Comparison of ENCODE assay signal across 8 mouse cellular contexts in genomic region chr9:107570016-107570415, GRCm38 (mm10). TPM values are rescaled to one million over a fixed set of nuclear protein-coding genes. Genes with fewer than 3 reads are reported as not detected.
DNase-seq lines count a peak whose midpoint lies in the region; ATAC-seq and TF ChIP-seq lines count a peak whose summit lies in the region.

No protein-coding gene starts in this region.

- H3K4me3 ChIP-seq in megakaryocyte, embryonic 14.5 days (replicated peaks): peak overlapping the region; percentile 96
- H3K4me3 ChIP-seq in forebrain, embryonic 13.5 days: peak overlapping the region; percentile 79
- H3K4me3 ChIP-seq in limb, embryonic 12.5 days (replicated peaks): peak overlapping the region; percentile 81
- H3K4me3 ChIP-seq in small intestine, adult 2 months (ENCODE audit: low read depth, low read length): peak overlapping the region; percentile 89

- TF ChIP-seq CTCF in small intestine, adult 2 months (IDR thresholded peaks at IDR 0.05; ENCODE audit: extremely low read depth, insufficient read length, insufficient replicate concordance, low read depth, low read length): no peak

- H3K4me2 ChIP-seq in forebrain, embryonic 13.5 days: peak overlapping the region; percentile 95
- H3K4me2 ChIP-seq in limb, embryonic 12.5 days: peak overlapping the region; percentile 96

- TF ChIP-seq POLR2A in small intestine, adult 2 months (IDR thresholded peaks at IDR 0.05; ENCODE audit: low read depth, low read length): no peak

- H3K4me1 ChIP-seq in megakaryocyte, embryonic 14.5 days: peaks cover 69% of the 10 kb centered on the region
- peaks cover 55% of the 10 kb centered on the region for H3K4me1 ChIP-seq in forebrain, embryonic 13.5 days
- peaks cover 40% of the 10 kb centered on the region for H3K4me1 ChIP-seq in limb, embryonic 12.5 days (replicated peaks)
- H3K4me1 ChIP-seq in small intestine, adult 2 months (ENCODE audit: control insufficient read depth, insufficient read depth, insufficient read length, low read length): peaks cover 34% of the 10 kb centered on the region

- H3K27me3 ChIP-seq in megakaryocyte, embryonic 14.5 days (replicated peaks): no peaks in the 10 kb centered on the region
- H3K27me3 ChIP-seq in forebrain, embryonic 13.5 days: no peaks in the 10 kb centered on the region
- no peaks in the 10 kb centered on the region for H3K27me3 ChIP-seq in limb, embryonic 12.5 days
- no peaks in the 10 kb centered on the region for H3K27me3 ChIP-seq in small intestine, adult 2 months (ENCODE audit: control insufficient read depth, insufficient read depth, low read length)

- DNase-seq in spleen, postnatal 14 days (ENCODE audit: low spot score in 2 of 2): no peak
- DNase-seq in layer of hippocampus, adult 9-11 months: no peak
- DNase-seq in frontal cortex, postnatal 10 days (ENCODE audit: low spot score in 2 of 2): no peak

- peak overlapping the region; percentile 87 for H3K27ac ChIP-seq in forebrain, embryonic 13.5 days
- peak overlapping the region; percentile 90 for H3K27ac ChIP-seq in limb, embryonic 12.5 days
- H3K27ac ChIP-seq in small intestine, adult 2 months (ENCODE audit: insufficient read depth, low read depth, low read length): peak overlapping the region; percentile 99

- H3K9ac ChIP-seq in forebrain, embryonic 13.5 days: peak overlapping the region; percentile 89
- H3K9ac ChIP-seq in limb, embryonic 12.5 days (replicated peaks): peak overlapping the region; percentile 88

- peaks cover 50% of the 10 kb centered on the region for H3K36me3 ChIP-seq in megakaryocyte, embryonic 14.5 days (replicated peaks; ENCODE audit: low read length)
- H3K36me3 ChIP-seq in forebrain, embryonic 13.5 days (ENCODE audit: poor library complexity, severe bottlenecking): peaks cover 60% of the 10 kb centered on the region
- H3K36me3 ChIP-seq in limb, embryonic 12.5 days: peaks cover 61% of the 10 kb centered on the region
- peaks cover 16% of the 10 kb centered on the region for H3K36me3 ChIP-seq in small intestine, adult 2 months (ENCODE audit: control insufficient read depth, insufficient read depth, low read length)

- ATAC-seq in megakaryocyte, adult 5-6 weeks (ENCODE audit: poor library complexity, severe bottlenecking): no peak
- no peak for ATAC-seq in forebrain, embryonic 13.5 days
- no peak for ATAC-seq in limb, embryonic 12.5 days (ENCODE audit: insufficient number of reproducible peaks, insufficient read depth, low FRiP score, low TSS enrichment, low read depth)

- WGBS in forebrain, embryonic 13.5 days: 46% methylated on average over 13 of the region's 13 CpGs
- WGBS in limb, embryonic 12.5 days: 48% methylated on average over 13 of the region's 13 CpGs
- 36% methylated on average over 13 of the region's 13 CpGs for WGBS in small intestine, adult 2 months

- no peaks in the 10 kb centered on the region for H3K9me3 ChIP-seq in megakaryocyte, embryonic 14.5 days
- no peaks in the 10 kb centered on the region for H3K9me3 ChIP-seq in forebrain, embryonic 13.5 days (replicated peaks)
- H3K9me3 ChIP-seq in limb, embryonic 12.5 days: no peaks in the 10 kb centered on the region

RNA-seq across cellular contexts. Expression of gene Hyal2, which starts 2.3 kb away (rescaled TPM):
- 10.8 and 11.8 TPM in 2 replicates for polyA plus RNA-seq in megakaryocyte, embryonic 14.5 days (2012; ENCODE audit: insufficient read depth, low replicate concordance)
- 0.56 and 1.9 TPM in 2 replicates for total RNA-seq in megakaryocyte, adult 5-6 weeks (2015)
- 1.0 TPM in 1 of 2 replicates, not detected in the other for total RNA-seq in megakaryocyte, adult 5-6 weeks (2017)
- 85.4 and 99.5 TPM in 2 replicates for polyA plus RNA-seq in forebrain, embryonic 13.5 days (2015; fragmentation: Nextera tagmentation; extraction: Ambion mirVana)
- 127 and 128 TPM in 2 replicates for polyA plus RNA-seq in limb, embryonic 12.5 days (2016; fragmentation: Nextera tagmentation; extraction: Ambion mirVana)
- 119 and 213 TPM in 2 replicates for polyA plus RNA-seq in small intestine, adult 2 months (2012; rRNA removed)

RNA-seq across cellular contexts. Expression of gene Hyal1, which starts 6.7 kb away (rescaled TPM):
- 1.6 and 2.6 TPM in 2 replicates for polyA plus RNA-seq in megakaryocyte, embryonic 14.5 days (2012; ENCODE audit: insufficient read depth, low replicate concordance)
- 0.38 and 0.57 TPM in 2 replicates for total RNA-seq in megakaryocyte, adult 5-6 weeks (2015)
- 0.98 and 0.99 TPM in 2 replicates for total RNA-seq in megakaryocyte, adult 5-6 weeks (2017)
- polyA plus RNA-seq in forebrain, embryonic 13.5 days (2015; fragmentation: Nextera tagmentation; extraction: Ambion mirVana): 8.4 and 8.5 TPM in 2 replicates
- polyA plus RNA-seq in limb, embryonic 12.5 days (2016; fragmentation: Nextera tagmentation; extraction: Ambion mirVana): 13.7 and 14.9 TPM in 2 replicates
- polyA plus RNA-seq in small intestine, adult 2 months (2012; rRNA removed): 2.3 and 2.6 TPM in 2 replicates

RNA-seq across cellular contexts. Expression of gene Tusc2, which starts 7.0 kb away (rescaled TPM):
- polyA plus RNA-seq in megakaryocyte, embryonic 14.5 days (2012; ENCODE audit: insufficient read depth, low replicate concordance): 23.3 and 103 TPM in 2 replicates
- 12.2 and 12.4 TPM in 2 replicates for total RNA-seq in megakaryocyte, adult 5-6 weeks (2015)
- 8.9 and 10.8 TPM in 2 replicates for total RNA-seq in megakaryocyte, adult 5-6 weeks (2017)
- 80.7 and 84.8 TPM in 2 replicates for polyA plus RNA-seq in forebrain, embryonic 13.5 days (2015; fragmentation: Nextera tagmentation; extraction: Ambion mirVana)
- polyA plus RNA-seq in limb, embryonic 12.5 days (2016; fragmentation: Nextera tagmentation; extraction: Ambion mirVana): 50.6 and 52.6 TPM in 2 replicates
- polyA plus RNA-seq in small intestine, adult 2 months (2012; rRNA removed): 38.8 and 49.7 TPM in 2 replicates

RNA-seq across cellular contexts. Expression of gene Naa80, which starts 8.7 kb away (rescaled TPM):
- polyA plus RNA-seq in megakaryocyte, embryonic 14.5 days (2012; ENCODE audit: insufficient read depth, low replicate concordance): 63.3 and 72.4 TPM in 2 replicates
- 7.2 and 15.3 TPM in 2 replicates for total RNA-seq in megakaryocyte, adult 5-6 weeks (2015)
- 6.9 and 10.1 TPM in 2 replicates for total RNA-seq in megakaryocyte, adult 5-6 weeks (2017)
- polyA plus RNA-seq in forebrain, embryonic 13.5 days (2015; fragmentation: Nextera tagmentation; extraction: Ambion mirVana): 14.5 and 17.9 TPM in 2 replicates
- polyA plus RNA-seq in limb, embryonic 12.5 days (2016; fragmentation: Nextera tagmentation; extraction: Ambion mirVana): 14.3 and 16.1 TPM in 2 replicates
- 26.3 and 46.3 TPM in 2 replicates for polyA plus RNA-seq in small intestine, adult 2 months (2012; rRNA removed)

RNA-seq across cellular contexts. Expression of gene Hyal3, which starts 10.6 kb away (rescaled TPM):
- 0.31 TPM in 1 of 2 replicates, not detected in the other for polyA plus RNA-seq in megakaryocyte, embryonic 14.5 days (2012; ENCODE audit: insufficient read depth, low replicate concordance)
- total RNA-seq in megakaryocyte, adult 5-6 weeks (2015): 1.5 and 1.9 TPM in 2 replicates
- total RNA-seq in megakaryocyte, adult 5-6 weeks (2017): 0.18 and 0.57 TPM in 2 replicates
- 1.1 and 1.5 TPM in 2 replicates for polyA plus RNA-seq in forebrain, embryonic 13.5 days (2015; fragmentation: Nextera tagmentation; extraction: Ambion mirVana)
- polyA plus RNA-seq in limb, embryonic 12.5 days (2016; fragmentation: Nextera tagmentation; extraction: Ambion mirVana): 1.3 and 1.4 TPM in 2 replicates
- 0.52 and 0.89 TPM in 2 replicates for polyA plus RNA-seq in small intestine, adult 2 months (2012; rRNA removed)
